Mouse (Mus musculus): ENCODE data around the gene Atox1.
A peak's percentile ranks its signal among the peaks of the same experiment; 100 is the strongest.
"Not testable (repeated sequence)": the region's sequence is repeated elsewhere in the genome, so short reads cannot be mapped to it uniquely, and the experiment has no call there.

Gene Atox1

GRCm38 (mm10) chr11:55449531-55449930 is 11.5 kb downstream of the Atox1 start:
- DNase-seq, result peak; percentile 71

- DNase-seq, result peak; percentile 88
These were observed 14.5 kb downstream of the Atox1 start for GRCm38 (mm10) chr11:55446579-55446978.

GRCm38 (mm10) chr11:55444772-55445171 is 16.3 kb downstream of the Atox1 start:
- peak; percentile 79 for DNase-seq

GRCm38 (mm10) chr11:55439718-55440117 is 21.3 kb downstream of the Atox1 start:
- DNase-seq, result no peak

GRCm38 (mm10) chr11:55438031-55438430 is 23.0 kb downstream of the Atox1 start:
- no peak for DNase-seq

GRCm38 (mm10) chr11:55436089-55436488 is 24.9 kb downstream of the Atox1 start:
- no peak for DNase-seq

GRCm38 (mm10) chr11:55432981-55433380 is 28.1 kb downstream of the Atox1 start:
- DNase-seq, result no peak

- no peak for DNase-seq
These were observed 31.1 kb downstream of the Atox1 start for GRCm38 (mm10) chr11:55429973-55430372.

- DNase-seq, result peak; percentile 95
These were observed 32.6 kb downstream of the Atox1 start for GRCm38 (mm10) chr11:55428186-55429012.

- no peak for DNase-seq
These were observed 36.2 kb downstream of the Atox1 start for GRCm38 (mm10) chr11:55424746-55425360.

GRCm38 (mm10) chr11:55423756-55424155 is 37.3 kb downstream of the Atox1 start:
- peak; percentile 43 for DNase-seq

GRCm38 (mm10) chr11:55422978-55423377 is 38.1 kb downstream of the Atox1 start, which contains the start of gene Sparc:
Sparc (minus strand) TSS chr11:55423183.
- no peak for DNase-seq

GRCm38 (mm10) chr11:55419678-55420307 is 41.2 kb downstream of the Atox1 start:
- DNase-seq, result peak; percentile 82

- peak; percentile 29 for DNase-seq
These were observed 41.8 kb downstream of the Atox1 start for GRCm38 (mm10) chr11:55419296-55419677.

- DNase-seq, result no peak
These were observed 42.4 kb downstream of the Atox1 start for GRCm38 (mm10) chr11:55418704-55419061.

GRCm38 (mm10) chr11:55417898-55418703 is 42.9 kb downstream of the Atox1 start:
- DNase-seq, result peak; percentile 81

- peak; percentile 37 for DNase-seq
These were observed 44.3 kb downstream of the Atox1 start for GRCm38 (mm10) chr11:55416609-55417265.

GRCm38 (mm10) chr11:55415731-55416130 is 45.3 kb downstream of the Atox1 start:
- DNase-seq, result not testable (repeated sequence)

- DNase-seq, result peak; percentile 63
These were observed 45.9 kb downstream of the Atox1 start for GRCm38 (mm10) chr11:55415036-55415704.

- peak; percentile 46 for DNase-seq
These were observed 46.7 kb downstream of the Atox1 start for GRCm38 (mm10) chr11:55414314-55414713.

- DNase-seq, result no peak
These were observed 47.6 kb downstream of the Atox1 start for GRCm38 (mm10) chr11:55413416-55413796.

All from kidney, postnatal 14 days (tissue).